Mouse (Mus musculus) urinary bladder, adult 18-20 months (tissue): ENCODE measurements around the gene Scn3b.

Source experiments
- DNase-seq, 2 experiments: peaks; one replicate each; pipeline ENCODE4 v3.0.0; 2022; ENCODE audit warnings: low spot score in 2 of 2, mixed read lengths in 2 of 2

The Scn3b gene

DNA sequence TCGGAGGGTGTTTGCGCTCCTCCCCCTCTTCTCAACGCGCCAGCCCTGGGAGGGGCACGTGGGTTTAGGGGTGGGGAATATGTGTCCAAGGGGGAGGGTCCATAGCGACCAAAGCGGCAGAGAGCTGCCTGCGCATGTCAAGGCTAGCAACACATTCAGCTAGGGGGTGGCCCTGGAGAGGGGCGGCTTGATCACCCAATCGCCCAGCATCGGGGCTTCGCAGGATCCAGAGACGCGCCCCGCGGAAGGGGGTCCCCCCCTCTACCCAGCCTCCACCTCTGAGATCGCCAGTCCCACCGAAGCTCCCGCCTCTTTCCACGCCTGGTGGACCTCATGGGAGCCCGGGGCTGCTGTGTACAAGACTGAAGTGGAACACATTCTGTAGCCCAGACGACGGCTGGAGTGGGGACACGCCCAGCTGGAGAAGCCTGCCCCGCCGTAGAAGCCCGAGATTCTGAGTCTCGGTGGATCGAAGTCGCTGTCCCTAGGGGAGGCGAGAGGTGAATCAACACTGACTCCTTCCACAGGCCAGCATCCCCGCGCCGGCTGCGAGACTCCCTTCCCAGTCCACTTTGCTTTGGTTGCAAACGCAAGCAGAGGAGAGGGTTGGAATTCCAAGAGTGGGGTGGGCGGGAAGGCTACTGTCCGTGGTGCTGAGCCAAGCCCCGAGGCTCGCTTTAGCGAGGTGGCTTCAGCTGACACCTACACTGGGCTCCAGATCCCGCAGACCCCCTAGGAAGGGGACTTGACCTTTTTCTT lies at the start of gene Scn3b:
Scn3b (plus strand) TSS at position 115 of the 759 bp plus-strand sequence.
- peak; percentile 17 to 27 for DNase-seq

DNA sequence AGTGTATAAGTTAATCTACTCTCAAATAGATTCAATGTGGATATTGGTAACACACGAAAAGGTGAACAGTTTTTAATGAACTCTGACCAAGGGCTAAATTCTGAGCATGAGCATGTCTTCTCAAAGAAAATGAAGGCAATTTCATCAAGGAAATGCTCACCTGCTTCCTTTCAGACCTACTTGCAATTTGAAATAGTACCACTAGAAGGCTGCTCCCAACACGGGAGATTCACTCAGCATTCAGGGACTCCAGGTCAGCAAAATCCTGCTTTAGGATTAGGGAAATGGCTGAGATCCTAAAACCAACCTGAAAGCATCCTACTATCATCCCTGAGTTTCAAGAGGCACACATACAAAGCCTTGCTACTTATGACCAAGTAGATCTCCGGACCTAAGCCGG lies 44.7 kb upstream of the Scn3b start:
- DNase-seq, result no peak

DNA sequence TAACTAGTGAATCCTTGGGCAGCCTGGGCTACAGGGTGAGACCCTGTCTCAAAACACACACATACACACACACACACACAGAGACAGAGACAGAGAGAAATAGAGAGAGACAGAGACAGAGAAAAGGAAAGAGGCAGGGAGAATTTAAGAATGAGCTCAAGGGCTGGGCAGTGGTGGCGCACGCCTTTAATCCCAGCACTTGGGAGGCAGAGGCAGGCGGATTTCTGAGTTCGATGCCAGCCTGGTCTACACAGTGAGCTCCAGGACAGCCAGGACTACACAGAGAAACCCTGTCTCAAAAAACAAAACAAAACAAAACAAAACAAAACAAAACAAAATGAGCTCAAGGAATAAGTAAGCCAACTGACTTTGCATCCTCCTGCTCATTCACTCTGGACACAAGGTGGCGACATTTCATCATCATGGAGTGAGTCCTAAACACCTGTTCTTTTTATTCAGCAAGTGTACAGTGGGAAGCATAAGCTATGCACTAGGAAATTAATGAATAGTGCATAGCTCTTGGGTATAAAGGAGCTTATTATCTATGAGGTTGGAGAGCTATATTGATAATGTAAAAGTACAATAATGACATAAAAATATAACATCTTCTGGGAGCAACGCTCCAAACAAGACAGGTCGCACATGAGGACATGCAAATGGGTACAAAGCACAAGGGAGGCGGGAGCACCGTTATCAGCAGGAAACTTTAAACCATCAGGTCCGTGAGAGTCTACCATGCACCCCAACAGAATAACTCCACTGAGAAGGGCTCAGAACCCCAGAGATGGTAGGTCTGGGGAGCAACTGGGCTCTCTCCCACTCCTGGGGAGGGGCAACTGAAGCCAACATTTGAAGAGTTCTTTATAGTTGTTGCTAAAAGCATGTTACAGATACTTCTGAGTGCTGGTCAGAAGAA lies 40.9 kb upstream of the Scn3b start:
- peak in 1 of 2 experiments; percentile 11 for DNase-seq

- no peak for DNase-seq
Measured at GRCm38 (mm10) chr9:40228804-40229331, 40.1 kb upstream of the Scn3b start.

GRCm38 (mm10) chr9:40229479-40229878 lies 39.5 kb upstream of the Scn3b start:
- DNase-seq, result no peak

DNA sequence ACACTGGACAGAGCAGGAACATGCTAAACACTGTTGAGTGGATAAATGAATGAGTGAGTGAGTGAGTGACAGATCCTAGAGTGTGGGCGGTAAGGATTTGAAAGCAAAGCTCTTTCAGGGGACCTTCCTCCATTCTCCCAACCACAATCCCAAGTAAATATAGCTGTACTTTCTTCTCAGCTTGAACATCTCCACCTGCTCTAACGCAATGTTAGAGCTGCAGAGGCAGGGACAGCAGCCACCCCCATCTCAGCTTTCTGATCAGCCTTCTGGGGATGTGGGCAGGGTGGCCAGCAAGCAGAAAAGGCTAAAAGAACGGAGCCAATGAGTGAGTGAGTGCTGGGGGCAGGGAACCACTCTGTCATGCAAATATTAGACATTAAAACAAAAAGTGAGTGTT lies 38.0 kb upstream of the Scn3b start:
- DNase-seq, result no peak

DNA sequence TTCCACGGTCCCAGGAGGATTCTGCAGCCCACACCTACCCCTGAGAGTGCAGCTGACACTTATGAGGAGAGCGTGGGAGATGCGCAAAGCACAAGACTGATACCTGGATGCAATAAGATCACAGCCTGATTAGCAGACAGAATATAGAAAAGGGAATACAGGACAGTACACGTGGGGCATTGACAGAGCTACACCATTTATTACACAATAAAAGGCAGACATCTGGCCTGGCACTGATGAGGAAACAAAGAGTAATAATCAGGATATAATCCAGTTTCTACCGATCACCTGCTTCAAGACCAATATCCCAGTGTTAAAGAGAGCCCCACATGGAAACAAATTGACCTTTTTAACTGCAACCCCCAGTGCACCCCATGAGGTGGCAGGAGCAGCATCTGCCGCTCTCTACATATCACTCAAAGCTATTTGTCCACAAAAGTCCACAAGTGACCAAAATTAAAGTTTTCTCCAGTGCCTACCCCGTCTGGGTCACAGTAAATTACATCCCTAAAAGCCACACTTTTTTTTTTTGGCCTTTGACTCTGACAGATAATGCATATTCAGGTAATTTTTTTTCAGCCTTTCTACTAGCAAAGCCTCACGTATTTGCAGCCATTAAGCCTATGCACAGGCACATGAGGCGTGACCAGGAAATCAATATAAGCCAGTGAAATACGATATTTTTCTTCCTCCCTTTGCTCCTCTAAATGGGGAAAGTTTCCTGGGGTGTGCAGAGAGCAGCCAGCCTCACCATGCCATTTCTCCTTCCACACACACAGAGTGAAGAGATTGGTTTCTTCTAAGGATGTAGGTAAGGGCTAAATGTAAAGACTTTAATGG lies 34.6 kb upstream of the Scn3b start:
- DNase-seq, result no peak

- no peak for DNase-seq
Measured at GRCm38 (mm10) chr9:40235220-40235619, 33.8 kb upstream of the Scn3b start.

DNA sequence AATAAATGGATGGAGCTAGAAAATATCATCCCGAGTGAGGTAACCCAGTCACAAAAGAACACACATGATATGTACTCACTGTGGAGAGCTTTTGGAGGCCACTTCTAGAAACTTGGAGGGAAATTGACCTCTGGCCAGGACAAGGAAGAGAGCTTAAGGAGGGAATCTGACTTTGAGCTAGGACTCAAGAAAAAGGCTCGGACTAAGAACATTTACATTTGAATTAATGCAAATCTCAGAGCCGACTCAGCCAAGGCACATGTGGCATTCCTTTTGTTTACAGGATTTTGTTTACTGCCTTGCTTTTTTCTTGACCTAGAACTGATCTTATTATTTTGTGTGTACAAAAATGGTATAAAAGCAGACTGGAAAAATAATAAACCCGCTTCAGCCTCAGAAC lies 29.3 kb upstream of the Scn3b start:
- DNase-seq, result no peak

GRCm38 (mm10) chr9:40240311-40240710 lies 28.7 kb upstream of the Scn3b start:
- no peak for DNase-seq

GRCm38 (mm10) chr9:40241223-40241801 lies 27.7 kb upstream of the Scn3b start:
- peak; percentile 5 to 24 for DNase-seq

DNA sequence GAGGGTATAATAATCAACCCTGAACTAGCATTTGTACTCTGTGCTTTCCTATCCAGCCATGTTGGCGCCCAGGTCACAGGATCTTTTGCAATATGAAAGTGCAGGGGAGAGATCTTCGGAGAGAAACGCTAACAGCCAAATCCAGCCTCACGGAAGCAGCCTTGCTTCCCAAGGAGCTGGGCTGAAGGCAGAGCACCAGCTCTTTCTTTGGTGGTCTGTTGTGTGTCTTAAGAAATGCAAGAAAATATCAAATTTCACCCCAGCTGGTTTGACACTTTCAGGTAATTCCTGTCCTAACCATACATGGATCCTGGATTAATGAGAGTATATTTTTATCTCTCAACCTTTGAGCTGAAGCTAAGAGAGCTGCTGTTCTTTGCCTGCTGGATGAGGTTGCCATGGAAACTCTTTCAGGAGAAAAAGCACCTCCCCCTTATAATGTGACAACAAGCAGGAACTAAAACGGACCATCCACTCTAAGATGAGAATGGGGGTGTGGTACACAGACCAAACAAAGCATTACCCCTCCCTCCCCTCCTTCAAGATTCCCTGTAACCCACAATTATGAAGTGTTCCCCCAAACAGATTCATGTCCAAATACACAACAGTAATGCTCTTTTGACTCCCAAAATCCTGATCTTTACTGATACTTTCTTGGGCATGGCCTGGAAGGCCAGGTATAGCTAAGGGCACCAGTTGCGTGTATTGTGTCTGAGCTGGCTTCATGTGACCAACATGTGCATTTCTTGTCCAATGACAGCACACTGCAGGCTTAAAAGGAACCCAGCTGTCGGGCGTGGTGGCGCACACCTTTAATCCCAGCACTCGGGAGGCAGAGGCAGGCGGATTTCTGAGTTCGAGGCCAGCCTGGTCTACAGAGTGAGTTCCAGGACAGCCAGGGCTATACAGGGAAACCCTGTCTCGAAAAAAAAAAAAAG lies 26.8 kb upstream of the Scn3b start:
- DNase-seq, result peak in 1 of 2 experiments; percentile 6

DNA sequence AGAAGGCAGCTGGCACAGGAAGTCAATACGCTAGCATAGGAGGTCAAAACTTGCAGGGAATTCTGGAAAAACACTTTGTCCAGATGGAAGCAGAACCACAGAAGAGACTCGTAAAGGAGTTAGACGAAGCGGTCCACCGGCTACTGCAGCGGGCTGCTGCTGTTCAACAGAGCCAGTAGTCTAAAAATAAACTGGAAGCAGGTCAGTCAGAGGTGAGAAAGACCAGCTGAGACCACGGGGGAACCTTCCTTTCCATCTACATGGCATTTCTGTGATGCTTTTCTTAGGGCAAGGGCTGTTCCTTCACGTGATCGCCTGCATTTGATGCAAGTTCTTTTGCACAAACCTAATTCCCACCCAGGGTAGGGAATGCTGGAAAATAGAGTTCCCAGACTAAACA lies 23.6 kb upstream of the Scn3b start:
- DNase-seq, result no peak

GRCm38 (mm10) chr9:40245974-40246665 lies 22.9 kb upstream of the Scn3b start:
- no peak for DNase-seq

DNA sequence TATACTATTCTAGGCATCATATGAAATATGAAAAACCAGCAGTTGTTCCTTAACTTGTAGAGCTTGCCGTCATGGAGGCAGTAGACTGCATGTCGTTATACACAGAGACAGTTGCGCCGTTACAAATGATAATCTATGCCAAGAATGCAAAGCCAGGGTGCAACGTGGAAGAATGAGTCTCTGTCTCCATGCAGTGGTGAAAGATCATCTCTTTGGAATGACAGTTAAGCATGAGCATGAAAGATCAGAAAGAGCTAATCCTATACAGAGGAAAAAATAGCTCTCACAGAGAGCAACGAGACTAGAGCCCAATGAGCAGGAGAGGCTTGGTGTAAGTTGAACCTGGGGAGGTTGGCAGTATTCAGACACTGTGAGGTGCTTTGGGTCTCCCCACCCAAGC lies 22.3 kb upstream of the Scn3b start:
- no peak for DNase-seq

- no peak for DNase-seq
Measured at GRCm38 (mm10) chr9:40249106-40249505, 19.9 kb upstream of the Scn3b start.

DNA sequence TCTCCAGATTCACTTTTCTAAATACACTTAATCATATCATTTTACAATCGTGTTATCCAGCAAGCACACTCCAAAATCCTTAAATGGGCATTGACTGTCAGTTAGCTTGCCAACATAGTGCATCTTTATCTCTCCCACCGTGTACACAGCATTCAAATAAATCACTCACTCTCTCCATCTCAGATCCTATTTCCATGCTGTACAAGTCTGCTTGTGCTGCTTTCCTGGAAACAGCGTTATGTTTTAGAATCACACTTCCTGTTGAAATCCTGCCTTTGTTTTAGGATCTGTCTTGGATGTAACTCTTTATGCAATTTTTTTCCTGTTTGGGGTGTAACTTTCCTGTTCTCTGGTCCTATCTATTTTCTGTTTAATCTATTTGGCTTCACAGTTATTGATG lies 16.6 kb upstream of the Scn3b start:
- no peak for DNase-seq

DNA sequence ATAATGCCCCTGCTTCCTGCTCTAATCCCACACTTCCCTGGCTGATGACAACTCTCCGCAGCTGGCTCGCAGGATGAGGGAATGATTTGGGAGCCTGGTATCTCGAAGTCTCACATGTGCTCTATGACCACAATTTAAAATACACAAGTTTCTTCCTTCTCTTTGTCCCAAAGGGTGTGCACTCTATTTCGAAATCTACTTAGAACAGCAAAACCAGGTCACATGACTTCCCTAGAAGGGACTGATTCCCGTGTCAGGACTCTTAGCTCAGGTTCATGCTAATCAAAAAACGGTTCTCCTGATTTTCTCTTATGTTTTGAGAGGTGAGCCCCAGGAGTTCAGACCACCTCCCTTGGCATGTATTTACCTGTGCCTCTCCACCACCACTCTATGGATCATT lies 5.1 kb upstream of the Scn3b start:
- DNase-seq, result no peak

GRCm38 (mm10) chr9:40268040-40268747 lies 823 bp upstream of the Scn3b start:
- DNase-seq, result no peak
